Mouse (Mus musculus): ENCODE results near the gene Map3k5. TPM values are rescaled to one million over a fixed set of nuclear protein-coding genes. Genes with fewer than 3 reads are reported as not detected.

Gene Map3k5
- polyA plus RNA-seq, 1 experiment from 2014 or later = 2.1 TPM

DNA sequence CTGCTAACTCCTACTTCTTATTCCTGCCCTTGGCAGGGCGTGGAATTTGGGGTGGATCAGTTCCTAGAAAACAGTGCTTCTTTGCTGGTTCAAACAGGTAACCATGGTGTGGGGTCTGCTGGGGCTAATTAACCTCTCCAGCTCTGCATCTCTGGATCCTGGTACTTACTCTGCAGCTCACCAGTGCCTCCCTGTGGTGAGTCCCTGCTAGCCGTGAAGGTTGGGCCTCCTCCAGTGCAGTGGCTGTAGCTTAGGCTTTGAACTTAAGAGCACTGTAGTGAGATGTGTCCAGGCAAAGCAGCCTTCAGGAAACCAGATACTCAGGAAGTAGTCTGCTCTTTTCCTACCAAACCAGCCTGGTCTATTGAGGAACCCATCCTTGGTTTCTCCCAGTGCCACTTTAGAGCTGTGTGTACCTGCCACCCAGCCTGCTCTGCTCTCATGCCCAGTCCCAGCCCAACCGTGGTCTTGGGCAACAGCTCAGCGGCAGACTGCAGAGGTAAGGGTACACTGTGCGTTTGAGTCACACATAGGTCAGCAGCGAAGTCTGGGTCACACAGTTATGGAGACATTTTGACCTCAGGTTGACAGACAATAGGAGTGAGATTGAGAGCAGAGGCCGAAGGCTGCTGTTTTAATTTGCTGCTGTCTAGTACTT is 139.1 kb downstream of the Map3k5 start:
- Histone ChIP-seq H3K27me3 (no peaks in the 10 kb centered on the region), H3K4me3 (no peak overlapping the region), H3K36me3 (no peaks in the 10 kb centered on the region), H3K4me1 (peaks cover 4% of the 10 kb centered on the region; the same call in 1 of the 2 replicates), H3K9me3 (no peaks in the 10 kb centered on the region), H3K4me2 (replicated peaks) (no peak overlapping the region), H3K9ac (no peak overlapping the region), H3K27ac (no peak overlapping the region)
- 66% methylated on average over 7 of the region's 7 CpGs for WGBS
- peak; percentile 66; the same call in 1 of the 2 replicates for ATAC-seq (ENCODE audit: low FRiP score, low read depth)

DNA sequence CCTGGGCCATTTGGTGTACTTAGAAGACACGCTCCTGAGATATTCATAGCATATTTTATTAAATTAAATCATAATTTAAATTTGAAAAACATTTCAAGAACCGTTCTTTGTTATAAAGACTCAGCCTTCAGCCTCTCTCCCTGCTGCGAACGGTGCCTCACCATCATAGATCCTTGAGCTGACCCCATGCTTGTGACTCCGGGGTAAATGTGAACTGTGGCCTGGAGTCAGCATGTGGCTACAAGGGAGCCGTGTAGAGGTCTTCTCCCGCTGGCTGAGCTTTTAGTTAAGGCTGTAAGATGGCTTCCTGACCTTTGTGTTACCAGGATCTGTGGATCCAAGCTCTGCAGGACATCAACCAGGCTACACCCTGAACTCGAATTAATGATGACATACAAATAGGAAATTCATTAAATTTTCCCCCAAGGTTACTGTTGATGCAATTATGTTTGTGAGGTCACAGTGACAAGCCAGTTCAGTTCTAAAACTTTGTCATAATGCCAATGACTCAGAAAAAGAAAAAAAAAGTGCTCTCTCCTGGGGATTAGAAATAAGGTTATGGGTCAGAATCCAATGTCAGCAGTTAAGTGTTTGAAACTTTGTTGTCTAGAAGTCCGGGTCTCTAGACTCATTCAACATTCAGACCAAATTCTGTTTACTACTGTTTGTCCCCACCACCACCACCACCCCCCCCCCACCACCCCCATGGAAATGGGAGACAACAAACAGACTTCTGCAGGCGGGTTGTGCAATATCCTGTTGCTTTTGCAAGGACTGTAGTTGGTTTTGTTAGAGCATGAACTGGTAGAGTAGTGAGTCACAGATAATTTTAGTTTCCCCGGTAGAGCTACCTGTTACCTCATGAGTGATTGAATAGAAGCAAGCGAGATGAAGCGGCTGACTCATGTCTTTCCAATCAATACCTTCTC is 142.5 kb downstream of the Map3k5 start:
- H3K4me3 ChIP-seq = no peak overlapping the region
- H3K9me3 ChIP-seq = no peaks in the 10 kb centered on the region
- H3K4me2 ChIP-seq (replicated peaks) = no peak overlapping the region
- ATAC-seq (ENCODE audit: low FRiP score, low read depth) = no peak
- H3K36me3 ChIP-seq = no peaks in the 10 kb centered on the region
- no peaks in the 10 kb centered on the region for H3K27me3 ChIP-seq
- no peak overlapping the region for H3K9ac ChIP-seq
- WGBS = 78% methylated on average over 13 of the region's 13 CpGs
- peaks cover 4% of the 10 kb centered on the region; the same call in 1 of the 2 replicates for H3K4me1 ChIP-seq
- no peak overlapping the region for H3K27ac ChIP-seq

DNA sequence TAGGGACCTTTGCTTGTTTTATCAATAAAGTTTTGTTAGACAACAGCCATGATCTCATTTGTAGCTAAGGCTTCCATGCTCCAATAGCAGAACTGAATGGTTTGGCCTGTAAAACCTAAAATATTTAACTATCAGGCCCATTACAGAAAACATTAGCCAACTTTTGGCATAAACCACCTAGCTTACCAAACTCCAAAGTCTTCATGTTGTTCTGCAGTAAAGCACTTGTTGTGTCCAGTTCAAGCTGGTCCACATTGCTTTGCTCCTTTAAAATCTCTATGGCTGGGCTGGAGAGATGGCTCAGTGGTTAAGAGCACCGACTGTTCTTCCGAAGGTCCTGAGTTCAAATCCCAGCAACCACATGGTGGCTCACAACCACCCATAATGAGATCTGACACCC is 144.1 kb downstream of the Map3k5 start:
- Histone ChIP-seq H3K36me3 (no peaks in the 10 kb centered on the region), H3K27me3 (no peaks in the 10 kb centered on the region), H3K9ac (no peak overlapping the region), H3K4me1 (no peaks in the 10 kb centered on the region), H3K9me3 (no peaks in the 10 kb centered on the region), H3K4me2 (replicated peaks) (no peak overlapping the region), H3K27ac (no peak overlapping the region), H3K4me3 (no peak overlapping the region)
- 99% methylated on average over 2 of the region's 2 CpGs for WGBS
- ATAC-seq (ENCODE audit: low FRiP score, low read depth) = no peak

DNA sequence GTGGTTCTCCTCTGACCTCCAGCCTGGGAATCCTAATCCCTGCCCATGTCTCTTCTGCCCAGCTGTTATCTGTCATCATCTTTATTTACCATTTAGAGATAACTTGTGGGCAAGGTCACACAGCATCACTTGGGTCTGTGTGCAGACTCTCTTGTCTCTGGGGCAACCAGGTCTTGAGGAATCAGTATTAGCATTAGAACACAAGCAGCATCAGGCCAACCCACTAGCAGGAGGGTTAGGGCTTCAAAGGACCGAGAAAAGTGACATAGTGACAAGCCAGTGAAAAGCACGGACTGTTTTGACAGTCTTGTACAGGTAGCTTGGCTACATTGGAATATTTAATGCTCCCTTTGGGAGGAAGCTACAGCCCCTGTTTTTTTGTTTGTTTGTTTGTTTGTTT is 153.6 kb downstream of the Map3k5 start:
- Histone ChIP-seq H3K4me2 (replicated peaks) (no peak overlapping the region), H3K4me3 (no peak overlapping the region), H3K27me3 (no peaks in the 10 kb centered on the region), H3K27ac (no peak overlapping the region), H3K4me1 (peaks cover 8% of the 10 kb centered on the region), H3K9me3 (no peaks in the 10 kb centered on the region), H3K9ac (no peak overlapping the region), H3K36me3 (no peaks in the 10 kb centered on the region)
- ATAC-seq (ENCODE audit: low FRiP score, low read depth) = no peak
- WGBS = 77% methylated on average over 2 of the region's 2 CpGs

DNA sequence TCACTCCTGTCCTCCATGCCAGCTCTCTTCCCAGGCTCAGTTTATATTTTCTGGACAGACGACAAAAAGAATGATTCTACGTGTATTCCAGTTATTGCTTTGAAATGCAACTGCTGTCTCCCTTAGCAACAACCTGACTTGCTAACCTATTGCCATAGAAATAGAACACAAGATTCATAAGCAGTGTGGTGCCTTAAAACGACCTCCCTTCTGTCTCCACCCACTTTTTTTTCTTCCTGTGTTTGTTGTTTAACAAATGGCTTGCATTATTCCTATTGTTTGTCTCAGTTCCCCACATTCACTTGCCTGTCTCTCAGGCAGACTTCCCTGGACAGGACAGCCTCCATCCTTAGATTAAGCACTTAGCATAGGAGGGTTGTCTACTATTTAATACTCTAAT is 154.8 kb downstream of the Map3k5 start:
- Histone ChIP-seq H3K9ac (no peak overlapping the region), H3K4me2 (replicated peaks) (no peak overlapping the region), H3K27ac (no peak overlapping the region), H3K4me3 (no peak overlapping the region), H3K9me3 (no peaks in the 10 kb centered on the region), H3K36me3 (no peaks in the 10 kb centered on the region), H3K4me1 (peaks cover 8% of the 10 kb centered on the region), H3K27me3 (no peaks in the 10 kb centered on the region)
- WGBS = 71% methylated on average over 3 of the region's 3 CpGs
- no peak for ATAC-seq (ENCODE audit: low FRiP score, low read depth)

DNA sequence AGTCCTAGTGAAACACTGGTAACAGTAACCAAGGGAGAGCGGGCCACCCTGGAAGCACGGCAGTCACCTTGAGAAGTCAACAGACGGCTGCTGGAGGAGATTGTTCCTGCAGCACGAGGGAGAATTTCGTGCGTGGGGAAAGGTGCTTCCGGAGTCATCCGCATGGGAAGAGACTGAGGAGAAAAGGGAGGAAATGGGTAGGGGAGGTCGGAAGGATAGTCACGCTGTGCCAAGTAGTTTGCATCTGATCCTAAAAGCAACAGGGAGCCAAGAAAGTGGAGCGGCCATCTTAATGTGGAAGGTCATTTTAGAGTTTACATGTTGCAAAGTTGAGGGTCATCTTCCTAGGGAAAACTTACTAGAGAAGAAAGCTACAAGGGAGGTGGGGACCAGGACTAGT is 155.9 kb downstream of the Map3k5 start:
- 93% methylated on average over 11 of the region's 11 CpGs for WGBS
- no peak overlapping the region for H3K9ac ChIP-seq
- H3K36me3 ChIP-seq = no peaks in the 10 kb centered on the region
- no peak for ATAC-seq (ENCODE audit: low FRiP score, low read depth)
- no peak overlapping the region for H3K27ac ChIP-seq
- no peaks in the 10 kb centered on the region for H3K27me3 ChIP-seq
- H3K4me1 ChIP-seq = peaks cover 8% of the 10 kb centered on the region
- no peak overlapping the region for H3K4me3 ChIP-seq
- no peaks in the 10 kb centered on the region for H3K9me3 ChIP-seq
- H3K4me2 ChIP-seq (replicated peaks) = no peak overlapping the region

DNA sequence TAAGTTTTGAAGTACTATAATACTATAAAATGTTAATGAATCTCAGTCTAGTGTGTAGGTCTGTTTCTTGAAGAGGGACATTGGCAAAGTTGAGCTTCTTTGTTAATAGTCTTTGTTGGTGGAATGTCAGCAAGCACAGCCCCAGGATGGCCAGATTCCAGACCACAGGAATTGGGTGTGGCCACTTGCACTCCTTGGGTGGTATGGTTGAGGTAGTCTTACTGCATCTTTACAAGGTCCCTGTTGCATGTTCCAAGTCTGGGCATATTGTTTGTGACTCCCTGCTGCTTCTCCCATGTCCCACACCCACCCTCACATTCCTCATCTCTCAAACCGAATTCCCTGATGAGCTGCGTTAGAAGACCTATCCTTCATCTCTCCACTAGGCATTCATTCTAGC is 157.1 kb downstream of the Map3k5 start:
- H3K27ac ChIP-seq = no peak overlapping the region
- 97% methylated on average over 2 of the region's 2 CpGs for WGBS
- no peak overlapping the region for H3K4me3 ChIP-seq
- no peaks in the 10 kb centered on the region for H3K9me3 ChIP-seq
- no peaks in the 10 kb centered on the region for H3K36me3 ChIP-seq
- no peak overlapping the region for H3K4me2 ChIP-seq (replicated peaks)
- no peak for ATAC-seq (ENCODE audit: low FRiP score, low read depth)
- H3K27me3 ChIP-seq = no peaks in the 10 kb centered on the region
- H3K9ac ChIP-seq = no peak overlapping the region
- peaks cover 2% of the 10 kb centered on the region; the same call in 1 of the 2 replicates for H3K4me1 ChIP-seq

DNA sequence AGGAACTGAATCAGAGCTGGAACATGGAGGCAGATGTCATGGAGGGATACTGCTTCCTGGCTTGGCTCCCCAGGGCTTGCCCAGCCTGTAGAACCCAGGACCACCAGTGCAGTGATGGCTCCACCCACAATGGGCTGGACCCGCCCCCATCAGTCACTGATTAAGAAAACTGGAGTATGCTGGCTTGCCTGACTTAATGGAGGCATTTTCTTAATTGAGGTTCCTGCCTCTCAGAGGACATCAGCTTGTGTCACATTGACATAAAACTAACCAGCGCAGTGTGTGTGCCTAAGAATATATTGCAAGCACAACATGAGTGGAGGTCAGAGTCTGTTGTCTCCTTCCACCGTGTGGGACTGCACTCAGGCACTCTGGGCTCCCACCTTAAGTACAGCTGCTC is 158.1 kb downstream of the Map3k5 start:
- H3K4me3 ChIP-seq = no peak overlapping the region
- H3K36me3 ChIP-seq = no peaks in the 10 kb centered on the region
- WGBS = 86% methylated on average over 3 of the region's 3 CpGs
- H3K4me2 ChIP-seq (replicated peaks) = no peak overlapping the region
- H3K27ac ChIP-seq = no peak overlapping the region
- no peaks in the 10 kb centered on the region for H3K9me3 ChIP-seq
- H3K27me3 ChIP-seq = no peaks in the 10 kb centered on the region
- no peak; the same call in 1 of the 2 replicates for ATAC-seq (ENCODE audit: low FRiP score, low read depth)
- no peak overlapping the region for H3K9ac ChIP-seq
- H3K4me1 ChIP-seq = no peaks in the 10 kb centered on the region

DNA sequence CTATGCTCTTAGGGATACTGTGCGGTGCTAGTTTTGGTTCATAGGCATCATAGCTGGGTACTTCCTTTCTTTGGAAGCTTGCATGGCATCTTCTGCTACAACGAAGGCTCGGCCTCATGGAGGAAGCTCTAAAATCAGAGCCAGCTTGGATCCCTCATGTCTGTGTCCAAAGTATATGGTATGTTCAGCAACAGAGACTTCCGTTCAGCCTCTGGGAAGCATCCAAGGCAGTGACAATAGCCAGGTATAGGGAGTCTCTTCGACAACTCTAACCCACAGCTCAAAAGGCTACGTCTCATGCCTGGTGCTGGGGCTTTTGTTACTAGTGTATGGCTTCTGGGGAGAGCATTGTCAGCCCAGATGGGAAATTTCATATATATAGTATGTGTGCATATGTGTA is 167.2 kb downstream of the Map3k5 start:
- no peak for ATAC-seq (ENCODE audit: low FRiP score, low read depth)
- Histone ChIP-seq H3K4me1 (no peaks in the 10 kb centered on the region), H3K36me3 (peaks cover 3% of the 10 kb centered on the region; the same call in 1 of the 2 replicates), H3K27ac (no peak overlapping the region), H3K9ac (no peak overlapping the region), H3K9me3 (no peaks in the 10 kb centered on the region), H3K4me3 (no peak overlapping the region), H3K4me2 (replicated peaks) (no peak overlapping the region), H3K27me3 (no peaks in the 10 kb centered on the region)
- WGBS = 93% methylated on average over 6 of the region's 6 CpGs

DNA sequence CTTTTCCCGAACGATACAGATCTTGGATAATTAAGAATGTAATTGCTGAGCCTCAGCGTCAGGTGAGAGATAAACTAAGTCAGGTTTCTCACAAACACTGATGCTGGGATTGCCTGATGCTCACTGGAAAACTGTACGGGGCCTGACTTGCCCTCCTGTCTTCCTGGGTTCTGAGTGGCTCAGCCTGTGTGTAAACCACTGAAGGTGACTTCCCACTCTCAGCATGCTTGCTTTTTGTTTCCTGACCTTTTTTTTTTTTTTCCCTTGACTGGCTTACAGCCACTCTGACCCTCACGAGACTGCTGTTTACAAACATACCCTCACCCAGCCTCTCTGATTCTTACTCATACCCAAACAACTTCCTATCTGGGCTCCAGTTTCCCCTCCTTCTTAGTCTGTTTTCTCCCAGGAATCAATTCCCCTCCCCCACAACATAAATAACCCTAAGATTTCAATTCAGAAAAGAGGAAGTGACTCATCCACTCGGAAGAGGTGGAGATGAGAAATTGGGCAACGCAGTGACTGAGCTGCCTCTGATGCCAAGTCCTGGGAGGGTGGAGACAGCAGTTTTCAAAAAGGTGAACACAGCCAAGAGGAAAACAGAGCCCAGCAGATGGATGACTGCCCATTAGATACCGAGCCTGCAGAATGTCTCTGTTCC is 170.1 kb downstream of the Map3k5 start:
- H3K27ac ChIP-seq = no peak overlapping the region
- H3K4me3 ChIP-seq = no peak overlapping the region
- WGBS = 62% methylated on average over 8 of the region's 8 CpGs
- no peak for ATAC-seq (ENCODE audit: low FRiP score, low read depth)
- H3K4me2 ChIP-seq (replicated peaks) = no peak overlapping the region
- H3K36me3 ChIP-seq = peaks cover 3% of the 10 kb centered on the region; the same call in 1 of the 2 replicates
- H3K4me1 ChIP-seq = no peaks in the 10 kb centered on the region
- H3K9ac ChIP-seq = no peak overlapping the region
- H3K9me3 ChIP-seq = no peaks in the 10 kb centered on the region
- H3K27me3 ChIP-seq = no peaks in the 10 kb centered on the region

DNA sequence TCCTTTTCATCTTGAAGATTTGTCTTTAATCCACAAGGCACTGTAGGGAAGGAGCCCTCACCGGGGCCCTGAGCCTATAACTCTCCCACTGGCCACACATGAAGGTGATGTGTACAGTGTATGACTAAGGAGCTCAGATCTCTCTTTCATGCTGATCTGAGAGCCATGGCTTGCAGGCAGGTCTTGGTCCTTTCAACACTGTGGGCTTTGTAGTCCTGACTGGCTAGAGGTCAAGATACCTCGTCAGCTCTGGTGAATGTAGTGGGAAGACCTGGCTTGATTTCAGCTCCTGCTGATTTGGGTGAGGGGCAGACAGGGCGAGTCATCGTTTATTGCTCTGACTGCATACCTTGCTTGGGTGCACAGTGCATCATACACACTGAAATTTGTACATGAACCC is 171.3 kb downstream of the Map3k5 start:
- no peak overlapping the region for H3K4me2 ChIP-seq (replicated peaks)
- H3K4me1 ChIP-seq = no peaks in the 10 kb centered on the region
- no peak overlapping the region for H3K9ac ChIP-seq
- no peak for ATAC-seq (ENCODE audit: low FRiP score, low read depth)
- no peaks in the 10 kb centered on the region for H3K9me3 ChIP-seq
- no peaks in the 10 kb centered on the region for H3K27me3 ChIP-seq
- H3K36me3 ChIP-seq = no peaks in the 10 kb centered on the region
- H3K4me3 ChIP-seq = no peak overlapping the region
- no peak overlapping the region for H3K27ac ChIP-seq
- WGBS = 76% methylated on average over 4 of the region's 4 CpGs

DNA sequence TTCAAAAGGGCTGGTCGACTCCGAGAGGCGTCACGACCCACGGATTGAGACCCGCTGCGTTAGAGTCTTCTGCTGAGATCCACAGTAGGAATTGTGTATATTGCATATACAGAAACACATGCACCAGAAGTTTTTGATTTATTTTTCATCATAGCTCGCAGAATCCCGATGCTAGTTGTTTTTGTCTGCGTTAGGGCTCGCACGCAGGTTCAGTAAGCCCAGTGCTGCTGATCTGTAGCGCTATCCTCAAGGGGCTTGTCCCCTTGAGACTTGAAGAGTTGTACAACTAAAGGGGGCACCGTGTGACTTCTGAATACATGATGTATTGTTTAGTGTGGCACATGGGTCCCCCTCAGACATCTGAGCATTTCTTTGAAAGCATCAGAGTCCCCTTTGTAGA is 172.8 kb downstream of the Map3k5 start:
- H3K27ac ChIP-seq = no peak overlapping the region
- H3K4me3 ChIP-seq = no peak overlapping the region
- H3K27me3 ChIP-seq = no peaks in the 10 kb centered on the region
- no peak for ATAC-seq (ENCODE audit: low FRiP score, low read depth)
- H3K4me2 ChIP-seq (replicated peaks) = no peak overlapping the region
- H3K36me3 ChIP-seq = no peaks in the 10 kb centered on the region
- H3K9ac ChIP-seq = no peak overlapping the region
- WGBS = 90% methylated on average over 14 of the region's 14 CpGs
- H3K4me1 ChIP-seq = 0 out of 2 replicates have a peak, but pooled peaks cover 1% of the 10 kb centered on the region
- no peaks in the 10 kb centered on the region for H3K9me3 ChIP-seq
